26 mouse cellular contexts compared by ENCODE assay signal in genomic region chr13:55834667-55835066, GRCm38 (mm10). TPM values are rescaled to one million over a fixed set of nuclear protein-coding genes. Genes with fewer than 3 reads are reported as not detected.
DNase-seq lines count a peak whose midpoint lies in the region; ATAC-seq lines count a peak whose summit lies in the region.
"Had no signal": no experiment of that assay in that cellular context is flagged by ENCODE, and none has a peak within 500 bp of the region (broad histone marks: within the 10 kb centered on the region; RNA-seq: fewer than 3 reads in every experiment).

No protein-coding gene starts in this region.

- no peak for ATAC-seq in midbrain, embryonic 11.5 days (ENCODE audit: low FRiP score)
- no peak for ATAC-seq in midbrain, embryonic 16.5 days
- no peak for ATAC-seq in embryonic facial prominence, embryonic 13.5 days (ENCODE audit: insufficient number of reproducible peaks, insufficient read depth, low FRiP score, low TSS enrichment, low read depth)
- no peak for ATAC-seq in limb, embryonic 13.5 days (ENCODE audit: low FRiP score, low read depth)
- no peak for ATAC-seq in stomach, embryonic 16.5 days (ENCODE audit: insufficient read depth, low FRiP score)
- ATAC-seq: forebrain, postnatal 0 days had no signal

- no peak overlapping the region for H3K4me2 ChIP-seq in midbrain, embryonic 11.5 days
- H3K4me2 ChIP-seq in midbrain, embryonic 16.5 days (ENCODE audit: low read length): no peak overlapping the region
- H3K4me2 ChIP-seq in embryonic facial prominence, embryonic 13.5 days: peak overlapping the region; percentile 60
- H3K4me2 ChIP-seq in limb, embryonic 13.5 days (replicated peaks): peak overlapping the region; percentile 71
- peak overlapping the region; percentile 74 for H3K4me2 ChIP-seq in stomach, embryonic 16.5 days (ENCODE audit: low read depth, low read length)
- H3K4me2 ChIP-seq: heart, embryonic 13.5 days; hindbrain, embryonic 14.5 days had no signal

- 4% methylated on average over 5 of the region's 5 CpGs for WGBS in midbrain, embryonic 11.5 days
- 5% methylated on average over 5 of the region's 5 CpGs for WGBS in midbrain, embryonic 16.5 days
- WGBS in embryonic facial prominence, embryonic 13.5 days: 6% methylated on average over 5 of the region's 5 CpGs
- 18% methylated on average over 5 of the region's 5 CpGs for WGBS in limb, embryonic 13.5 days
- WGBS in stomach, embryonic 16.5 days: 34% methylated on average over 5 of the region's 5 CpGs

- H3K9me3 ChIP-seq in midbrain, embryonic 11.5 days (ENCODE audit: control insufficient read depth, low read length): no peaks in the 10 kb centered on the region
- H3K9me3 ChIP-seq in midbrain, embryonic 16.5 days (replicated peaks; ENCODE audit: control insufficient read depth, low read length, poor library complexity, severe bottlenecking): no peaks in the 10 kb centered on the region; the same call in 1 of the 2 replicates
- H3K9me3 ChIP-seq in embryonic facial prominence, embryonic 13.5 days: no peaks in the 10 kb centered on the region
- no peaks in the 10 kb centered on the region for H3K9me3 ChIP-seq in limb, embryonic 13.5 days
- H3K9me3 ChIP-seq in stomach, embryonic 16.5 days (replicated peaks; ENCODE audit: control insufficient read depth, low read length): no peaks in the 10 kb centered on the region
- H3K9me3 ChIP-seq: heart, embryonic 13.5 days had no signal

- H3K27ac ChIP-seq in midbrain, embryonic 11.5 days (ENCODE audit: low read depth, low read length): no peak overlapping the region
- H3K27ac ChIP-seq in midbrain, embryonic 16.5 days (ENCODE audit: low read length): no peak overlapping the region
- H3K27ac ChIP-seq in embryonic facial prominence, embryonic 13.5 days: peak overlapping the region; percentile 23; the same call in 1 of the 2 replicates
- peak overlapping the region; percentile 58; the same call in 1 of the 2 replicates for H3K27ac ChIP-seq in limb, embryonic 13.5 days
- H3K27ac ChIP-seq in stomach, embryonic 16.5 days (ENCODE audit: low read length): peak overlapping the region; percentile 96
- H3K27ac ChIP-seq: heart, adult 2 months; heart, embryonic 13.5 days; hindbrain, embryonic 14.5 days; kidney, postnatal 0 days; macrophage had no signal

- H3K27me3 ChIP-seq in midbrain, embryonic 11.5 days (ENCODE audit: control insufficient read depth, insufficient read depth, low read length): peaks cover 99% of the 10 kb centered on the region
- peaks cover 77% of the 10 kb centered on the region for H3K27me3 ChIP-seq in midbrain, embryonic 16.5 days (ENCODE audit: control insufficient read depth, insufficient read depth, low read depth, low read length)
- peaks cover 100% of the 10 kb centered on the region for H3K27me3 ChIP-seq in embryonic facial prominence, embryonic 13.5 days
- H3K27me3 ChIP-seq in limb, embryonic 13.5 days: peaks cover 94% of the 10 kb centered on the region
- peaks cover 38% of the 10 kb centered on the region for H3K27me3 ChIP-seq in stomach, embryonic 16.5 days (ENCODE audit: control insufficient read depth, insufficient read depth, low read length)

- H3K4me1 ChIP-seq in midbrain, embryonic 11.5 days (ENCODE audit: control insufficient read depth, insufficient read depth, low read length): peaks cover 22% of the 10 kb centered on the region
- H3K4me1 ChIP-seq in midbrain, embryonic 16.5 days (ENCODE audit: control insufficient read depth, insufficient read depth, low read length): peaks cover 9% of the 10 kb centered on the region
- H3K4me1 ChIP-seq in embryonic facial prominence, embryonic 13.5 days: peaks cover 37% of the 10 kb centered on the region
- H3K4me1 ChIP-seq in limb, embryonic 13.5 days: peaks cover 40% of the 10 kb centered on the region
- H3K4me1 ChIP-seq in stomach, embryonic 16.5 days (ENCODE audit: control insufficient read depth, insufficient read depth, low read length): peaks cover 7% of the 10 kb centered on the region; the same call in 1 of the 2 replicates

- H3K4me3 ChIP-seq in midbrain, embryonic 11.5 days (ENCODE audit: low read depth, low read length): no peak overlapping the region
- H3K4me3 ChIP-seq in midbrain, embryonic 16.5 days (ENCODE audit: low read depth, low read length): no peak overlapping the region
- peak overlapping the region; percentile 43 for H3K4me3 ChIP-seq in embryonic facial prominence, embryonic 13.5 days
- peak overlapping the region; percentile 67 for H3K4me3 ChIP-seq in limb, embryonic 13.5 days
- H3K4me3 ChIP-seq in stomach, embryonic 16.5 days (replicated peaks; ENCODE audit: low read length): peak overlapping the region; percentile 56
- H3K4me3 ChIP-seq: heart, adult 2 months; heart, embryonic 13.5 days had no signal

- H3K9ac ChIP-seq in midbrain, embryonic 11.5 days (ENCODE audit: low read length): no peak overlapping the region
- H3K9ac ChIP-seq in midbrain, embryonic 16.5 days (ENCODE audit: low read depth, low read length): no peak overlapping the region
- peak overlapping the region; percentile 78 for H3K9ac ChIP-seq in embryonic facial prominence, embryonic 13.5 days
- H3K9ac ChIP-seq in limb, embryonic 13.5 days: peak overlapping the region; percentile 94
- H3K9ac ChIP-seq in stomach, embryonic 16.5 days (ENCODE audit: low read length): peak overlapping the region; percentile 98
- H3K9ac ChIP-seq: forebrain, postnatal 0 days; heart, embryonic 13.5 days; hindbrain, embryonic 14.5 days had no signal

- DNase-seq in midbrain, embryonic 11.5 days (ENCODE audit: low spot score, missing footprints): peak; percentile 94
- DNase-seq in thymus, postnatal 25 days: no peak
- no peak for DNase-seq in left cerebral cortex, adult 11 months (ENCODE audit: low spot score)
- no peak for DNase-seq in kidney, postnatal 4 days
- DNase-seq: cerebellum, adult 18-20 months; cerebellum, postnatal 25 days; gastrocnemius, postnatal 25 days; heart, adult 2 months; heart, postnatal 14 days; kidney, adult 2 months; thymus, postnatal 4 days had no signal

- no peaks in the 10 kb centered on the region for H3K36me3 ChIP-seq in midbrain, embryonic 11.5 days (ENCODE audit: control insufficient read depth, insufficient read depth, low read length)
- H3K36me3 ChIP-seq in midbrain, embryonic 16.5 days (ENCODE audit: control insufficient read depth, insufficient read depth, low read length): no peaks in the 10 kb centered on the region
- no peaks in the 10 kb centered on the region for H3K36me3 ChIP-seq in embryonic facial prominence, embryonic 13.5 days
- no peaks in the 10 kb centered on the region for H3K36me3 ChIP-seq in limb, embryonic 13.5 days
- no peaks in the 10 kb centered on the region for H3K36me3 ChIP-seq in stomach, embryonic 16.5 days (ENCODE audit: control insufficient read depth, insufficient read depth, low read length)
- H3K36me3 ChIP-seq: heart, embryonic 13.5 days had no signal

RNA-seq across cellular contexts. Expression of gene Pitx1, which starts 1.3 kb away (rescaled TPM):
- polyA plus RNA-seq in midbrain, embryonic 11.5 days (2014; fragmentation: Nextera tagmentation; extraction: Ambion mirVana): 0.25 and 0.88 TPM in 2 replicates
- 1.0 and 1.4 TPM in 2 replicates for polyA plus RNA-seq in midbrain, embryonic 16.5 days (2015; fragmentation: Nextera tagmentation; extraction: Ambion mirVana)
- 27.7 and 62.7 TPM in 2 replicates for polyA plus RNA-seq in embryonic facial prominence, embryonic 13.5 days (2015; fragmentation: Nextera tagmentation; extraction: Ambion mirVana)
- polyA plus RNA-seq in limb, embryonic 13.5 days (2015; fragmentation: Nextera tagmentation; extraction: Ambion mirVana): 88.9 and 109 TPM in 2 replicates
- polyA plus RNA-seq in stomach, embryonic 16.5 days (2015; fragmentation: Nextera tagmentation; extraction: Ambion mirVana): 106 and 110 TPM in 2 replicates
- polyA plus RNA-seq: forebrain, postnatal 0 days; hindbrain, embryonic 14.5 days; liver, adult 2 months; macrophage; neural tube, embryonic 14.5 days had no signal

RNA-seq across cellular contexts. Expression of gene Catsper3, which starts 50.3 kb away (rescaled TPM):
- not detected in 2 replicates for polyA plus RNA-seq in midbrain, embryonic 11.5 days (2014; fragmentation: Nextera tagmentation; extraction: Ambion mirVana)
- polyA plus RNA-seq in midbrain, embryonic 16.5 days (2015; fragmentation: Nextera tagmentation; extraction: Ambion mirVana): 0.19 TPM in 1 of 2 replicates, not detected in the other
- polyA plus RNA-seq in embryonic facial prominence, embryonic 13.5 days (2015; fragmentation: Nextera tagmentation; extraction: Ambion mirVana): not detected in 2 replicates
- polyA plus RNA-seq in limb, embryonic 13.5 days (2015; fragmentation: Nextera tagmentation; extraction: Ambion mirVana): 0.14 TPM in 1 of 2 replicates, not detected in the other
- 0.10 TPM in 1 of 2 replicates, not detected in the other for polyA plus RNA-seq in stomach, embryonic 16.5 days (2015; fragmentation: Nextera tagmentation; extraction: Ambion mirVana)
- polyA plus RNA-seq: forebrain, embryonic 11.5 days; hindbrain, embryonic 14.5 days; liver, adult 2 months; liver, embryonic 16.5 days; lung, embryonic 16.5 days; macrophage; neural tube, embryonic 14.5 days; small intestine, adult 2 months had no signal

Comparison
In these comparisons a context has a peak if more than half of its experiments do, and no peak if none do; other contexts are left out.
1. H3K27ac ChIP-seq: peak in embryonic facial prominence, embryonic 13.5 days (single experiment), limb, embryonic 13.5 days (single experiment) and stomach, embryonic 16.5 days (single experiment); none in midbrain, embryonic 11.5 days (single experiment) and midbrain, embryonic 16.5 days (single experiment).
2. H3K4me2 ChIP-seq: peak in embryonic facial prominence, embryonic 13.5 days (single experiment), limb, embryonic 13.5 days (single experiment) and stomach, embryonic 16.5 days (single experiment); none in midbrain, embryonic 11.5 days (single experiment) and midbrain, embryonic 16.5 days (single experiment).
3. H3K4me3 ChIP-seq: peak in embryonic facial prominence, embryonic 13.5 days (single experiment), limb, embryonic 13.5 days (single experiment) and stomach, embryonic 16.5 days (single experiment); none in midbrain, embryonic 11.5 days (single experiment) and midbrain, embryonic 16.5 days (single experiment).
4. H3K9ac ChIP-seq: peak in embryonic facial prominence, embryonic 13.5 days (single experiment), limb, embryonic 13.5 days (single experiment) and stomach, embryonic 16.5 days (single experiment); none in midbrain, embryonic 11.5 days (single experiment) and midbrain, embryonic 16.5 days (single experiment).
5. RNA of gene Pitx1, which starts 1.3 kb away (polyA plus RNA-seq): 106 to 110 TPM in stomach, embryonic 16.5 days, 88.9 to 109 TPM in limb, embryonic 13.5 days and 27.7 to 62.7 TPM in embryonic facial prominence, embryonic 13.5 days; 1.0 to 1.4 TPM in midbrain, embryonic 16.5 days and 0.25 to 0.88 TPM in midbrain, embryonic 11.5 days; every median in the first group is over 10 times any median in the second.